Mouse (Mus musculus) embryo, embryonic 10.5 days (tissue): Measurements from ENCODE around the gene Apod.
A peak's percentile ranks its signal among the peaks of the same experiment; 100 is the strongest.

ENCODE experiments used
- DNase-seq: peaks from one replicate; pipeline ENCODE4 v3.0.0-alpha.2; 2015; ENCODE audit warnings: low spot score

Apod gene

DNA sequence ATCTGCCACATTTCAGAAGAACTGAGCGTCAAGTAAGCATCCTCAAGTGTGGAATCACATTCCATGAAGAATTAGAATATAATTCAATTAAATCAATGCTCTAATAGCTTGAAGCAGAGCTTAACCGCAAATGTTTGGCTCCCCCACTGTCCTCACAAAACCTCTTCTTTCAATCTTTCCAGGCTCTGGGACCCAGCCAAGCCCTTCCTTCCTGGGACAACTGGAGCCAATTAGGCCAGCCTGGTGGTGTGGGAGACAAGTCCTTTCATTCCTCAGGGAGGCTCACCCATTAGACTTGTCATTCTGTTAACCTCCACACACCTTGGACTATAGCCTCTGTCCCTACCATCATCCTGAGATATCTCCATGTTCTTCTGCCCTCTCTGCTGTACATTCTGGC lies 32.6 kb downstream of the Apod start:
- DNase-seq, result no peak

DNA sequence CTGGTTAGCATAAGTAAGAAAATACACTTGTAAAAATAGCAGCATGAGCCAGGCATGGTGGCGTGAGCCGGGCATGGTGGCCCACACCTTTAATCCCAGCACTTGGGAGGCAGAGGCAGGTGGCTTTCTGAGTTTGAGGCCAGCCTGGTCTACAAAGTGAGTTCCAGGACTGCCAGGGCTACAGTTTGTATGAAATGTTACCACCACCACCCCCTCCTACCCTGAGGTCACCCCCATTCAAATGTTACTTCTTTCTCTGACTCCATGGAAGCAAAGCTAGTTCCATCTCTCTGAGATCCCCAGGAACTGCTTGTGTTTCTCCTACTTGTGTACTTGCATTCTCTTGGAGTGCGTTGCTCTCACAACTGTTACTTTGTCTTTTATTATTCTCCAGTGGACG lies 34.4 kb downstream of the Apod start:
- no peak for DNase-seq

DNA sequence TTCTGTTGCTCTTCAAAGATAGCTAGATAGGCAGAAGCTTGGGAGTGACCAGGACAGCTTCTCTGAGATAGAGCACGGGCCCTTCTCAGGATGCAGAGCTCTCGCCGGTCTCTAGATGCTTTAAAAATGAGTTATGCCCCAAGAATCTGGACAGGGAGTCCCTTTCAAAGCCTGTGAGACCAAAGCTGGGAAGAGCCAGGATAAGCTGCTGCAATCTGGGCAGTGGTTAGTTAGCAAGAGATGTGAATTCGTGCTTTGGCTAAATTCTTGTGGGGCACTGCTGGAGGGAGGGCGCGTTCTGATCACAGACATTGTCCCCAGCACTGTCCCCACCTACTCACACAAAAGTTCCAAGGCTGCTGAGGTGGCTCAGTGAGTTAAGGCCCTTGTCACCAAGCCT lies 36.0 kb downstream of the Apod start:
- DNase-seq, result no peak

DNA sequence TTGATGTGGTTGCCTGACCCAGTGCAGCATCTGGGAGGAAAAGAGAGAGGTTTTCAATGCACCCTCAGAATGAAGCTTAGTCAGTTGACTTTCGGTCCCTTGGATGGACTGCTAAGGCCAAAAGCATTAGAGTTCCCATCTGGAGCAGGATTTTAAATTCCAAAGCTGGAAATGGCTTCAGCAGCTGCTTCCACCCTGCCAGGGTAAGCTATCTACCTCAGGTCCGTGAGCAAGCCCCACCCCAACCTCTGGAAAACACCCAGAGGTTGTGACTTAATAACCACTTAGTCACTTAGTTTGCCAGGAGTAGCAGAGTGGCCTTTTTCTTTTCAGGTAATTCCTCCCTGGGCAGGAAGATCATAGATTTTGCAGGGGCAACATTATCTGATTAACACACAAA lies 36.5 kb downstream of the Apod start:
- no peak for DNase-seq

DNA sequence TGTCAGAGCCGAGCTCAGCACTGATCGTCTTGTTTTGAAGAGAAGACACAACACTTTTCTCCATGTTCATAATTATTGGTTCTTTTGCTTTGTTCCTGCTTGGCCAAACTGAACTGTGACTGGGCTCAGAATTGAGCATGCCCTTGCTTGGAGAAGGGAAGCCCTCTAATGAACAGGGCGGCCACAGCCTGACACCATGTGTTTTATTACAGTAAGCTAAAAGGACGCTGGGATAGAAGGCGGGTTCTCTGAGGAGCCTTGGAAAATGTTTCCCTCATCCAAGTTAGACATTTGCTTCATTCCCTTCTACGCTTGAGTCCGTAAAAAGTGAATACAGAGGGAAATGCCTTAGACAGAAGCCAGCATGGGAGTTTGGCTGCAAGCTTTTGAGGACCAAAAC lies 37.6 kb downstream of the Apod start:
- no peak for DNase-seq

DNA sequence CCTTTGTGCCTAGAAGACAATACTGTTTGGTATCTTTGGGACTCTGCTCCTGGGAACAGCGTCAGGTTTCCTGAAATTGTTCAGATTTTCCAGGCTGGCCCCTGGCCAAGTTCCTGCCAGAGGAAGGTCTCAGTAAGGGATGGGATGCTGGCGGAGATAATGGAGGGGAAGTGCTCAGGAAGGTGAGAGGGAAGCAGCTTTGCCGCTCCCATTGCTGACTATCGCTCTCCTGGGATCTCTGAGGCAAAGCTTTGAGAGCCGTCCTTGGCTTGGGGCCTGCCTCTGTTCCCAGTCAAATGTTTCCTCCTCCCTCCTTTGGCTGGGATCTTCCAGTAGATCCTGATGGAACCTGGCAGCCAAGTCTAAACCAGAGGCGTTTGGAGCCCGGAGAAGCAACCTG lies 38.1 kb downstream of the Apod start:
- no peak for DNase-seq

DNA sequence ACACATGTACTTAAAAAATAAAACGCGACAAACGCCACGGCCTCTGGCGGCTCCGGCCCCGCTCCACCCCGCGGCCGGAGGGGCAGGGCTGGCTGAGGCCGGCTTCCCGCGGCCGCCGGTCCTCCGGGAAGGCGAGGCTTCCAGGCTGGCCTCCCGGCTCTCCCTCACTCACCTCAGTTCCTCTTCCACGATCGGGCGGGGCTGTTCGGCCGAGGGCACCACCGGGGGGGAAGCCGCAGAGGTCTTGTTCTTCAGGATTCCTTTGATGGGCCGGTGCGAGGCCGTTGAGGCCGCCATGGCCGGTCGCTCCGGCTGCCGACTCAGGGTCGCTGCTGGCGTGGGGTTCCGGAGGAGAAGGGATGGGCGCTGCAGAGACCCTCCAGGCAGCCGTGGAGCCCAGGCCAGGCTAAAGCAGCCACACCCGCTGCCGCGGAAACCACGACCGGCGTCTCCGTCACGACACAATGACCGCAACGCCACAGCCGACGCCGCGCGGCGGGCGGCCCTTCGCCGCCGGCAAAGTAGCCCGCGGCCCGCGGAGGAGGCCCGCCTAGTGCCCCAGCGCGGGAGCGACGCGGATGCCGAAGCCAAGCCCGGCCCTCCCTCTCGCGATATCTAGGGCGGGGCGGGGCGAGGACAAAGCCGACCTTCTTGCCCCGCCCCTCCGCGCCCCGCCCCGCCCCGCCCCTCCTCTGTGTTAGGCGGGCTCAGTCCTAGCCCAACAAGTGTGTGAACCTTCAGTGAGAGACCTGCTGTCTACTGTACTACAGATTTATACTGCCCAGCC lies 39.7 kb downstream of the Apod start, which contains the start of gene Ppp1r2:
Gene Ppp1r2, minus strand, starts transcription at position 604 of the 787 bp plus-strand sequence.
- DNase-seq, result peak; percentile 93

DNA sequence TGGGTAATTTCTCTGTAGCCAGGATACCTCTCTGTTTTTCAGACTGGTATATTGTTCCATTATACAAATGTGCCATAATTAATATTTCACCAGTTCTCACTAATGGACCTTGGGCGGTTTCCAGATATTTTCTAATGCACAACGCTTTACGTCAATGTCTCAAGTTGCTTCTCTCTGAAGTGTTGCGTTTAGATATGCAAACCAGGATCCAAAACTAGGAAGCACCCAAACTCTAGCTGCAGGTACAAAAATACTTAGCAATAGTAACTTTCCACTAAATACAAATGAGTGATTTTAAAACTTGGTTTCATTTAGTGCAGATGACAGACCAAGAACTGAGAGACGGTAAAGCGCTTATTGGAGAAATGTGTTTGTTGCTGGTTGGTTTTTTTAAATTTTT lies 40.5 kb downstream of the Apod start:
- peak; percentile 20 for DNase-seq

DNA sequence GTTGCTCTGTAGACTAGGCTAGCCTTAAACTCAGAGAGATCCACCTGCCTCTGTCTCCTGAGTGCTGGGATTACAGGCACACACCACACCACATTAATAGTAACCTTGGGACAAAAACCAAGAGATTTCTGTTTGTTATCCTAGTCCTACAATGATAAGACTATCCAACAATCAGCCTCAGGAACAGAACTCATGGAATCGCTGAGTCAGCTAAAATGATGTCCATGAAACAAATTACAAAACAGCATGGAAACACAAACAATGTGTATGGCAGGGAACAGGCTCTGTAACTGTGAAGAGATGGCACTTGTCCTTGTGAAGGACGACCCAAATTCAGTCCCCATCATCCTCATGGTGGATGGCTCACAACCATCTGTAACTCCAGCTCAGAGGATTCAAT lies 47.9 kb downstream of the Apod start:
- DNase-seq, result no peak

DNA sequence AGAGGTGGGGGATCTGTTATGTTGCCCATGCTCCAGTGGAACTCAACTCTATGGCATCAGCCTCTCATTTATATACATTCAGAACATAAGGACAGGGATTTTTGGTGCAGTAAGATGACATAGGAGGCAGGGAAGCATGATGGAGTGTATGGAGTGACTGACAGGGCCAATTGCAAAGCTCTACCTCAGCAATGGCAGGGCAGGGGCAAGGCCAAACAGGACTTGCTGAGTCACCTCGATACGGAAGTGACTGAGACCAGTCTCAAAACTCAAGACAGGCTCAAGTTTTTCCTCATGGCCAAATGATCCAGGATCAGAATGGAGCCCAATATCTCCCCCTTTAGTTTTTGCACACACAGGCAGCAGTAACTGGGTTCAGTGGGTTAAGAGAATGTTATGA lies 58.5 kb downstream of the Apod start:
- no peak for DNase-seq

DNA sequence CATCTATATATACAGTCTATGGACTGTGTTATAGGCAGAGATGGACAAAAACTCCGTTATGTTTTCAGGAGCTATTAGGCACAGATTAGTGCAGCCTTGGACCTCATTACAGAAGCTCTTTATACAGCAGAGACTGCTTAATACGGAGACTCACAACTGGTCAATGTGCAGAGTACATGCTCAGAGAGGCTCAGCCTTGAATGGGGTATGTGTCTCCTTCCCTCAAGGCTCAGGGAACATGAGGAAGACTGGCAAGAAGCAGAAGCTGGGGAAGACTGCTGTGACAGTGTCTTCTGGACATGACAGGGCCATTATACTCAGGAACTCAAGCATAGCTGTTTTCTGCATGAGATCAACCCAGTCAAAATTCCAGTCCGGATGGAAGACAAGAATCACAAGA lies 58.9 kb downstream of the Apod start:
- DNase-seq, result no peak

DNA sequence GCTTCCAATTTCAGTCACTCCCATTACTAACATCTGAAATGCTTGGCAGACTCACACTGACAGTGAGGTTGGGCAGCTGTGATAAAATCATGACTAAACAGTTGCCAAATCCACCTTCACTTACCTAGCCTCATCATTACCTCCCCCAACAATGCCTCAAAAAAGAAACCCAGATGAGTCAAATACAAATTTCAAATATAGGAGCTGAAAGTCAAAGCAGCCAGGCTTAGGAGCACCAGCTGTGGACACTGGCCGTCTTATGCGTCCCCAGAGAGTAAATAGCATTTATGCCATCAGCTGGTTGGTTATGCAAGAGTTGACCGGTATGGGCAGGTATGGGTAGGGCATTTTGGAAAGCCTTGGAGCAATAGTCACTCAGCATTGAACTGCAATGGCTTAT lies 65.2 kb downstream of the Apod start:
- no peak for DNase-seq

DNA sequence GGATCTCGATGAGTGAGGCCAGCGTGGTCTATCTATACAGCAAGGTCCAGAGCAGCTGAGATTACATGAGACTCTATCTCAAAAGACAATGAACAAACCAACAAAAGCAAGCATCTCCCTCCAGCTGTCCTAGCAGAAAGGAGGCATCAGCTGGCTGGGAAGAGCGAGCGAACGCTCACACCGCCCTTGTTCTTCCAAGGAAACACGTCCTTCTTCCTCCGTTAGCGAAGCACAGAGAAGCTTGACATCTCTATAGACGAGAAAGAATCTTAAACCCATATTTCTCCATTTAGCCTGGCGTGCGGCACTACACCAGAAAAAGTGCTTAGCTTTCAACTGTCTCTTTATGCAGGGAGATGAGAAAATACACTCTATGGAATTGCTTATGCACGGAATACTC lies 65.9 kb downstream of the Apod start:
- no peak for DNase-seq

DNA sequence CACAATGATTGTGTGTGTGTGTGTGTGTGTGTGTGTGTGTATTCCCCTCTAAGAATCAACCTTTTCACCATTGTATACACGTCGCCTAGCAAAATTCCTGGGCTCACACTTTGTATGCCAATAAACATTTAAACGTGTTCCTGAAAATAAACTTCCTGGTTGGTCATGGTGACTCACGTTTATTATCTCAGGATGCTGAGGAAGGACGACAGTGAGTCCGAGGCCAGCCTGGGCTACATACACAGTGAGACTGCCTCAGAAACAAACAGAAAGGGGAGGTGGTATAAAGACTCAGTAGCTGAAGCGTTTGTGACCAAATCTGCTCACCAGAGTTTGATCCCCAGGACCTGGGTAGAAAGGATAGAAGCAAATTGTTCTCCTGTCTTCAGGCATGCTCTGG lies 67.2 kb downstream of the Apod start:
- DNase-seq, result no peak
